Mouse (Mus musculus) retina, postnatal 7 days (tissue): Measurements from ENCODE around the gene Lrrc29.
"Not testable (repeated sequence)": the region's sequence is repeated elsewhere in the genome, so short reads cannot be mapped to it uniquely, and the experiment has no call there.

Source experiments
- DNase-seq: peaks from one replicate; pipeline ENCODE4 v3.0.0-alpha.2; 2012; ENCODE audit warnings: low read depth, low spot score

Lrrc29 gene

DNA sequence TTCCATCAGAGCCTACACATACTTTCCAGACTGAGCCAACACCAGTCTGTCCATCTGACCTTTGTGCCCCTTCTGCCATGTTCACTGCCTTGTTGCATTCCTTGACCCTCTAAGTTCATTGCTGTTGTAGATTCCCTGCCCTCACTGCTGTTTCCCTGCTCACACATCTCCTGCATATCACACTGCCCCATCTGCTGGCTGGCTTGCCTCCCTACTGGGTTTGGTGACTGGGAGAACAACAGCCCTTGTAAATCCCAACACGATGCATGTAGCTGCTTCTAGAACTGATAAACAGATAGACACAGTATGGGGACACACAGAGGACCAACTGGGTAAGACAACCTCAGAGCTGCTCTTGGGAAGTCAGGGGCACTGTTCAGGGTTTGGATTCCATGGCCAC lies 14.4 kb downstream of the Lrrc29 start:
- no peak for DNase-seq

DNA sequence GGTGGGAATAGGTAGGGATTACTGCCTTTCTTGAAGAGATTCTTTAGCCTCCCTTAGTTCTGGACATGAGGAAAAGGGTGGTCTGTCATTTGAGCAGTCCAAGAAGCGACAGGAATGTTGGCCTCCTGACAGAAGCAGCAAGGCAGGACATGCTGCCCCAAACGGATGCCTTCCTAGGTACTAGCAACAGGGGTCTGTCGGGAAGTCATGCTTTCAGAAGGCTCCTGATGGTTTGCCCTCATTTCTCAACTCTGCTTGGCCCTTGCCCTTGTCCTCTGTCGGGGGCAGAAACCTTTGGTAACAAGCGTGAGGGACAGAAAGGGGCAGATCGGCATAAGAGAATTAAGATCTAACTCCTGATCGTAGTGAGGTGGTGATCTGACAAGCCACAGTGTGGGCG lies 16.0 kb downstream of the Lrrc29 start:
- no peak for DNase-seq

GRCm38 (mm10) chr8:105309142-105309847 lies 16.8 kb downstream of the Lrrc29 start:
- no peak for DNase-seq

- DNase-seq = no peak
Observed at GRCm38 (mm10) chr8:105308428-105308827, 17.6 kb downstream of the Lrrc29 start.

DNA sequence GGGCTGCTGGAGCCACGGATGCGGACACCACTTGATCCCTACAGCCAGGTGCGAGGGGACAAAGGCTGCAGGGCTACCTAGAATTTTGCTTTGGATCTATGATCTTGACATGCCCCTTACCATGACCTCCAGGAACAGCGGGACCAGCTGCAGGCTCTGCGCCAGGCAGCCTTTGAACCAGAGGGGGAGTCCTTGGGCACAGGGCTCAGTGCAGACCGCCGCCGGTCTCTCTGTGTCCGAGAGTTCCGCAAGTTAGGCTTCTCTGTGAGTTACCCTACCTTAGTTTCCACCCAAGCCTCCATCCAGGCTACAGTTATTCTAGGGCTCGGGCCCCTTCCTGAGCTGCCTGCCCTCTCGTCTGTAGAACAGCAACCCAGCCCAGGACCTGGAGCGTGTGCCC lies 18.4 kb downstream of the Lrrc29 start:
- no peak for DNase-seq

GRCm38 (mm10) chr8:105306146-105306691 lies 19.9 kb downstream of the Lrrc29 start:
- no peak for DNase-seq

DNA sequence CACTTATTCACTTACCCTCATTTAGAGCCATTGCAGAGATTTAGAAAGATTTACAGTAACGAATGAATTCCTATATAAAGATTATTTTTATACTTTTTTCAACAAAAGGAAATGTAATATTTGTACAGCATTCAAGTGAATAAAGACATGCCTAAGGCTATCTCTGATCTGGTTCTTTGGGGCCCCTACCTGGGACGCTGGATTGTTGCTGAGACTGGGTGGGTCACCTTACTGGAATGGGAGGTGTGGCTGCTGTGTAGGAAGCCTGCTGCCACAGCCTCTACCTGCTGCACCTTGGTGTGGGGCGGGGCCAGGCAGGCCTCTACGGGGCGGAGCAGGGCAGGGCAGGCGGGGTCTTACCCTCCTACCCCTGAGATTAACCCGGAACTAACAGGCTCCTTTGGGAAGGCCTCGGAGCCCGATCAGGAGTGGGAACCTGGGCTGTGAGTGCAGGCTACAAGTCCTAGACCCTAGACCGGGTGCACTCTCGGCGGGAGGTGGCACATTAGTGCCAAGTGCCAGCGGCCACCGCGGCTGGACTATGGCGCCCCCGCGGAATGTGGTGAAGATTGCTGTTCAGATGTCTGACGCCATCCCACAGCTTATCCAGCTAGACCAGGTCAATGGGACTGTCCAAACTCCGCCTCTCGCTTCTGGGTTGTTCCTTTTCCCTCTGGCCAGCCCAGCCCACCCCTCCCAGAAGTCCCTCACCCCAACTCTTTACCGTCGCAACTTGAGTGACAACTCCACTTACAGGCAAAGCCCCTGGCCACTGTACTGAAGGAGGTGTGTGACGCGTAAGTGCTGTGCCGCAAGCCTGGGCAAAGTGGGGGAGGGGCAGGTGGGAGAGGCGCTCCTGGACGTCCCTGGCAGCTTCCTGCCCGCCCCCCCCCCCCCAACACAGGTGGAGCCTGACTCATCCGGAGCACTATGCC lies 20.6 kb downstream of the Lrrc29 start, which contains the start of gene Elmo3:
Elmo3 (plus strand) TSS at position 391 of the 935 bp plus-strand sequence.
- DNase-seq = no peak

DNA sequence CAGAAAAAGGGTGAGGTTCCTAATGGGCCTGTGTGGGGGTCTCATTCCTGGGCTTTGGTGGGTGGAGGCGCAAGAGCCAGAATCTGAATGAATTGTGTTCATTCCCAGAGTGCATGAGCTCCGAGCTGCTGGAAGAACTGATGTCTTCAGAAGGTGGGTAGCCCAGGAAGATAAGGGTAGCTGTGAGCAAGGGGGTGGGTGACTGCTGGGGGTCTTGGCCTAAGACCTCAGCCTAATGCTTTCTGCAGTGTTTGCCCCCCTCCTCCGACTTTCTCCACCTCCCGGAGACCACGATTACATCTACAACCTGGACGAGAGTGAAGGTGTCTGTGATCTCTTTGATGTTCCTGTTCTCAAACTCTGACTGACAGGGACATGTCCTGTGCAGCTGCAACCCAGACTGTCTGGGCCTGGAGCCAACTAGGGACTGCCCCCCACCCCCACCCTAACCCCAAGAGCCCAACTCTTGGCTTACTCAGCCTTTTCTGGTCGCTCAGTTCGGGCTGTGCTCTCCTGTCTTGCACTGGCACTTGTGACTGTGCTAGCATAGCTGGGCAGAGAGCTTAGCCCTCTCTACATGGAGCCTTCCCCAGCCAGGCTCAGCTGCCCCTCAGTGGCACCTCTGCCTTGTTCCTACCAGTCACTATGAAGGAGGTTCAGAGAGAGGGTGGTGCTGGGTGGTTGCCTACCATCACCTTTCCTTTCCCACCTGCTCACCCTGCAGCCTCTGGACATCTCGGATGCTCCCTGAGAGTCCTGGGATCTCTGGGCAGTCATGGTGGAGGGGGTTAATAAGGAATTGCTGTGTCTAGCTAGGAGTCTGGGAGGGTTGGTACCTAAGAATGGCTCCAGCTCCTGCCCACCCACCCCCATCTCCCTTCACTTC lies 21.5 kb downstream of the Lrrc29 start:
- DNase-seq = no peak

DNA sequence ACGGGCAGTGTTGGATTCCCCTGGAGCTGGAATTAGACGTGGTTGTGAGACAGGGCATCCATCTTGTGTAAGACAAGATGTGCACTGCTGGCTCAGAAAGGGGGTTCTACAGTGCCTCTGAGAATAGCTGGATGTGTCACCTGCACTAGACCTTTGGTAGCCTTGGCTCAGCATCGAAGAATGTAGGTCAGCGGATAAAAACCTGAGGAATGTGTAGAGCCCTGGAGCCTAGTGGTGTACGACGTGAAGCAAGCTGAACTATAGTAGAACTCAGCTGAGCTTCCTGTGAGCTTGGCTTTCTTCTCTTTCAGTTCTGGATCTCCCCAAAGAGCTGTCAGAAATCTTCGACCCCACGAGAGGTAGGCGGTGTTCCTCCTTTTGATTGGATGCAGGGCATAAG lies 22.2 kb downstream of the Lrrc29 start:
- no peak for DNase-seq

DNA sequence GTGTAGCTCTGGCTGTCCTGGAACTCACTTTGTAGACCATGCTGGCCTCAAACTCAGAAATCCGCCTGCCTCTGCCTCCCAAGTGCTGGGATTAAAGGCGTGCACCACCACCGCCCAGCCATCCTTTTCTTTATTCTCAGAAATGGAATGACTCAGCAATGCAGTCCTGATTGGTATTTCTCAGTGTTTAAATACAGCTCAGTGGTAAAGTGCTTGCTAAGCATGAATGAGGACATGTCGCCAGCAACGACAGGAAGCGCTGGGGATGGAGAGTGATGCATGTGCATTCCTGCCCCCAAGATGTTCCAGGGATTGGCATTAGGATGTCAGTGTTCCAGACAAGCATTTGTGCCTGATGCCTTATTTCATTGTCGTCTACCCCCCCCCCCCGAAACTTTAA lies 22.7 kb downstream of the Lrrc29 start:
- no peak for DNase-seq

- DNase-seq = no peak
Observed at GRCm38 (mm10) chr8:105299962-105300361, 26.1 kb downstream of the Lrrc29 start.

- no peak for DNase-seq
Observed at GRCm38 (mm10) chr8:105298351-105299252, 27.5 kb downstream of the Lrrc29 start.

GRCm38 (mm10) chr8:105297511-105298192 lies 28.4 kb downstream of the Lrrc29 start, which contains the start of gene E2f4:
Gene E2f4 (plus strand): TSS chr8:105297663.
- peak; percentile 80 for DNase-seq

DNA sequence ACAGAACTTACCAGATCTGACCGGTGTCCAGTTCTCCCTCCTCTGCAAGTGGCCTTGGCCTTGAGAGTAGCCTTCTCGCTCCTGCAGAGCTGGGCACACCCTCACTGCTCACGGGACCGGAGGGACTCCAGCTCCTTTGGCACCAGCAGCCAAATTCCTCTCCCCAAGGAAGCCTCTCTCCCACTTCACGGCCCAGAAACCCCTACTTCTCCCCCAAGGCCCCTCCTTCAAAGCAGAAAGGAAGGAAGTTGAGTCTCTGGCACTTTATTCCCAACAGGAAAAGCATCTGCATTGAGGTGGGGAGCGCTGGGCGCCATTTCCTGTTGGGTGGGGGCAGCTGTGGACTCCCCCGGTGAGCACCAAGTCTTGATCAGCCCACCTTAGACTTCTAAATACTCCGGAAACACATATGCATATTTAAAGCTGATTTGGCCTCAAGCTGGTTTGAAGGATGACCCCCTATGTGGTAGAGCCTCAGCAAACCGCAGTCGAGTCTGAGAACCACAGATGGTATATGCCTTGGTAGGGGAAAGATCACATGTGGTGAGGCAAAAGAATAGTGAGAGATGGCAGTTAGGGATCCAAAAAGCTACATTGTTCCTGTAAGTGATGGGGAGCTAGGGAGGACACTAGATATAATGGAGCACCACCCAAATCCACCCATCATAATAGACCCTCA lies 30.0 kb downstream of the Lrrc29 start, which contains the start of gene Exoc3l:
Exoc3l (minus strand) TSS at position 207 of the 679 bp plus-strand sequence.
- DNase-seq = no peak

DNA sequence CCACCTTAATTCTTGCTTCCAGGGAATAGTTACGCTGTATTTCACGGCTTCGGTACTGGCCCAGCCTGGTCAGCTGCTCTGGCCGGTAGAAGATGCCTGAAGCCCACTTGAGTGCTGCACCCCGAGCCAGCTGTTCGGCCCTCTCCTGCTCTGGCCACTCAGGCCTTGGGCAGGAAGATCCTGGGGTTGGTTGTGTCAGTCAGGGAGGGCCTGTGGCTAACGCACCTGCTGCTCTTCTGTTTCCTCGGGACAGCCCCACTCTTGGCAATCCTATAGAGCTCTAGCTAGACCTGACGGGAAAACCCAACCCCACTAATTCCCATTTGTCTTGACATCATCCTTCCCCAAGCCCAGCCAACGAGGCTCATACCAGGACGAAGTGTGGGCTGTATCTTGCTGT lies 30.8 kb downstream of the Lrrc29 start:
- DNase-seq = no peak

- DNase-seq = no peak
Observed at GRCm38 (mm10) chr8:105294776-105295175, 31.3 kb downstream of the Lrrc29 start.

GRCm38 (mm10) chr8:105293405-105293804 lies 32.7 kb downstream of the Lrrc29 start:
- DNase-seq = no peak

- DNase-seq = no peak
Observed at GRCm38 (mm10) chr8:105292471-105292870, 33.6 kb downstream of the Lrrc29 start.

GRCm38 (mm10) chr8:105291802-105292201 lies 34.3 kb downstream of the Lrrc29 start:
- not testable (repeated sequence) for DNase-seq
